Mouse (Mus musculus): ENCODE results near the gene Med21. TPM values are rescaled to one million over a fixed set of nuclear protein-coding genes. Genes with fewer than 3 reads are reported as not detected.

Med21 gene
- total and polyA plus RNA-seq, 3 experiments: 42.4 to 124 (median 56.0) TPM

DNA sequence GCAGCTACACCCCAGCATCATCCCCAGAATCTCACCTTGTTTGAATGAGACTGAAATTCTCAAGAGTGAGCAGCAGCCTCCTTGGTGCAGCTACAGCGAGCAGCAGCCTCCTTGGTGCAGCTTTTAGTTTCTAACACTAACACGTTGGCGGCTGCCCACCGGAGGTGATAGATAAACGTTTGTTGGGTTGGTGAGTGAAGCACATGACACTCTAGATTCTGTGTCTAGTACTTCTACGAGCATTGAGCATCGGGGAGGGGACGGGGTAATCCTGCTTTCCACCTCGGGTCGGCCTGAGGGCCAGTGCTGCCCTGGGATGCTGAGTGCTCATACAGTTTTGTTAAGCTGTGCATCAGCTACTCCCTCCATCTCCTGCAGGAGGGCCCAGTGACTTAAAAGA is 34.6 kb downstream of the Med21 start:
- DNase-seq (ENCODE audit: extremely low read depth): no peak
- TF ChIP-seq UBTF (IDR thresholded peaks at IDR 0.05; ENCODE audit: low read depth, low read length) (no peak), SIN3A (IDR thresholded peaks at IDR 0.05; ENCODE audit: low read length) (no peak), CHD2 (IDR thresholded peaks at IDR 0.05; ENCODE audit: low read length) (no peak), MEF2A (IDR thresholded peaks at IDR 0.05; ENCODE audit: borderline replicate concordance, low read depth, low read length) (no peak), HCFC1 (IDR thresholded peaks at IDR 0.05; ENCODE audit: low read depth, low read length) (no peak), MXI1 (IDR thresholded peaks at IDR 0.05; ENCODE audit: low read depth, low read length) (no peak), KAT2A (IDR thresholded peaks at IDR 0.05; ENCODE audit: insufficient replicate concordance, low read length) (no peak), RCOR1 (conservative IDR thresholded peaks at IDR 0.05; ENCODE audit: low read depth, low read length) (no peak), USF1 (IDR thresholded peaks at IDR 0.05; ENCODE audit: low read depth, low read length) (no peak), SMC3 (IDR thresholded peaks at IDR 0.05; ENCODE audit: low read depth, low read length) (no peak), TCF12 (IDR thresholded peaks at IDR 0.05; ENCODE audit: low read depth, low read length) (no peak), NRF1 (IDR thresholded peaks at IDR 0.05; ENCODE audit: low read depth, low read length) (no peak), JUND (conservative IDR thresholded peaks at IDR 0.05; ENCODE audit: low read depth, low read length) (no peak), MYC (IDR thresholded peaks at IDR 0.05; ENCODE audit: low read depth, low read length) (no peak)
- Histone ChIP-seq H3K27me3 (replicated peaks) (no peaks in the 10 kb centered on the region), H3K27ac (ENCODE audit: insufficient read depth, low read depth) (no peak overlapping the region), H3K9ac (ENCODE audit: insufficient read depth, low read depth) (no peak overlapping the region), H3K79me2 (replicated peaks; ENCODE audit: control insufficient read depth, extremely low read depth, insufficient read depth, poor library complexity, severe bottlenecking) (no peaks in the 10 kb centered on the region), H3K36me3 (replicated peaks in 1 of 2; ENCODE audit: control insufficient read depth in 1 of 2, insufficient read depth in 1 of 2, low read length in 1 of 2) (no peaks in the 10 kb centered on the region), H3K9me3 (replicated peaks; ENCODE audit: low read length) (peaks cover 12% of the 10 kb centered on the region), H3K4me1 (ENCODE audit: control insufficient read depth in 1 of 2, insufficient read depth in 2 of 2) (peaks cover 11 to 25% of the 10 kb centered on the region in 2 experiments), H3K4me3 (replicated peaks in 1 of 3; ENCODE audit: low read depth in 2 of 3, low read length in 2 of 3, poor library complexity in 1 of 3) (no peak overlapping the region), H3K4me2 (ENCODE audit: insufficient read depth, low read depth, poor library complexity, severe bottlenecking) (no peak overlapping the region)
- in situ Hi-C loops (cut with MboI; ENCODE audit: low pct_ligation_motif_present, low pct_unique_long_range_greater_than_20kb, low sequenced_read_pairs): loop anchor here (5.0 kb wide), 1 partner anchor 45 kb away; the partner anchor contains the start of gene Stk38l
- dilution Hi-C loops (cut with MboI; ENCODE audit: extremely low pct_ligation_motif_present, extremely low pct_unique_long_range_greater_than_20kb, low sequenced_read_pairs): no loop called here

DNA sequence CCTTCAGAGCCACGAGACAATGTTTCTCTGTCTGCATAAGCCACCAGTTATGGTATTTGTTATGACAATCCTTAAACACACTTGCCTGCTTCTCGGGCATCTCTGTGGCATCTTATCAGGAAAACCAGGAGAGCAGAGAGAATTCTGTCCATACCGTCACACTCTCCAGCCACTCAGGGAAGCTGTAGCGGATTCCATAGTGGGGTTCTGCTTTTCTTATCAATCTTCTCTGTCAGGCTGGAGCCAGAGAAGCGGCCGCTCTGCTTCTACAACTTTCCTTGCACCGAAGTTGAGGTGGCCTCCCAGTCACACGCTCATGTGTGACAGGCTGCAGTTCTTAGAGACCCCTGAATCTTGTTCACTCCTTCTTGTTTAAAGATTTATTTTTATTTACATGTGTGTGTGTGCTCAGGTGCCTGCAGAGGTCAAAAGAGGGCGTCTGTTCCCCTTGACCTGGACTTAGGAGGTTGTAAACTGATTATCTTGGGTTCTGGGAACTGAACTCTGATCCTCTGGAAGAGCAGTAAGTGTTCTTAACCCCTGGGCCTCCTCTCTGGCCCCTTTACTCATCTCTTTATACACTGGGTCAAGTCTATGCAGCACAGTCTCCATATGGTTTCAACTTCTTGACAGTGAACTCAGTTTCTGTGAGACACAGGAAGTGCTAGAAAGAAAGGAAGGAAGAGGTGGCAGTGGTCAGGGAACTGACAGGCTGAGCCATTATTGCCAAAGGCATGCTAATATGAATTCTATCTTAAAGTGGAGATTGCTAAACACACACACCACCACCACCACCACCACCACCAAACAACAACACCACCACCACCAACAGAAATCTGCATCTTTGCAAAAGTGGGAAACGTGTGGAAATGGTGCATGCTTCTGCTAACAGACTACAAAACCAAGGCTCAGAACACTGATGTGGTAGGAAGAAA is 36.1 kb downstream of the Med21 start:
- no peak overlapping the region for H3K4me2 ChIP-seq (ENCODE audit: insufficient read depth, low read depth, poor library complexity, severe bottlenecking)
- H3K79me2 ChIP-seq (replicated peaks; ENCODE audit: control insufficient read depth, extremely low read depth, insufficient read depth, poor library complexity, severe bottlenecking): no peaks in the 10 kb centered on the region
- no peak overlapping the region for H3K9ac ChIP-seq (ENCODE audit: insufficient read depth, low read depth)
- H3K36me3 ChIP-seq (replicated peaks in 1 of 2; ENCODE audit: control insufficient read depth in 1 of 2, insufficient read depth in 1 of 2, low read length in 1 of 2): no peaks in the 10 kb centered on the region
- H3K9me3 ChIP-seq (replicated peaks; ENCODE audit: low read length): peaks cover 12% of the 10 kb centered on the region
- dilution Hi-C loops (cut with MboI; ENCODE audit: extremely low pct_ligation_motif_present, extremely low pct_unique_long_range_greater_than_20kb, low sequenced_read_pairs) (no loop called here), in situ Hi-C loops (cut with MboI; ENCODE audit: low pct_ligation_motif_present, low pct_unique_long_range_greater_than_20kb, low sequenced_read_pairs) (loop anchor here (5.0 kb wide), 1 partner anchor 44 kb away; the partner anchor contains the start of gene Stk38l)
- DNase-seq (ENCODE audit: extremely low read depth): no peak
- H3K4me3 ChIP-seq (replicated peaks in 1 of 3; ENCODE audit: low read depth in 2 of 3, low read length in 2 of 3, poor library complexity in 1 of 3): no peak overlapping the region
- H3K27me3 ChIP-seq (replicated peaks): no peaks in the 10 kb centered on the region
- H3K4me1 ChIP-seq (ENCODE audit: control insufficient read depth in 1 of 2, insufficient read depth in 2 of 2): peaks cover 11 to 28% of the 10 kb centered on the region in 2 experiments
- TF ChIP-seq E2F4 (IDR thresholded peaks at IDR 0.05; ENCODE audit: insufficient replicate concordance, low read depth, low read length) (no peak), JUND (conservative IDR thresholded peaks at IDR 0.05; ENCODE audit: low read depth, low read length) (no peak), ZMIZ1 (IDR thresholded peaks at IDR 0.05; ENCODE audit: low read depth, low read length) (no peak), ELF1 (IDR thresholded peaks at IDR 0.05; ENCODE audit: low read depth, low read length) (no peak), ZC3H11A (IDR thresholded peaks at IDR 0.05; ENCODE audit: low read depth, low read length) (no peak), TCF12 (IDR thresholded peaks at IDR 0.05; ENCODE audit: low read depth, low read length) (no peak), JUN (IDR thresholded peaks at IDR 0.05; ENCODE audit: insufficient read depth, low read depth, low read length) (no peak), BHLHE40 (IDR thresholded peaks at IDR 0.05; ENCODE audit: low read depth, low read length) (no peak), MAFK (IDR thresholded peaks at IDR 0.05; ENCODE audit: insufficient replicate concordance, low read length) (no peak), UBTF (IDR thresholded peaks at IDR 0.05; ENCODE audit: low read depth, low read length) (no peak), NELFE (IDR thresholded peaks at IDR 0.05; ENCODE audit: low read depth, low read length) (no peak), MYC (IDR thresholded peaks at IDR 0.05; ENCODE audit: low read depth, low read length) (no peak), TBP (conservative IDR thresholded peaks at IDR 0.05; ENCODE audit: low read depth, low read length) (no peak), USF2 (conservative IDR thresholded peaks at IDR 0.05; ENCODE audit: low read depth, low read length) (no peak), HCFC1 (IDR thresholded peaks at IDR 0.05; ENCODE audit: low read depth, low read length) (no peak), POLR2A (IDR thresholded peaks at IDR 0.05; ENCODE audit: low read depth, low read length) (no peak), SIN3A (IDR thresholded peaks at IDR 0.05; ENCODE audit: low read length) (no peak), KAT2A (IDR thresholded peaks at IDR 0.05; ENCODE audit: insufficient replicate concordance, low read length) (no peak), EP300 (IDR thresholded peaks at IDR 0.05; ENCODE audit: low read length) (no peak), POLR2AphosphoS2 (IDR thresholded peaks at IDR 0.05; ENCODE audit: low read depth, low read length) (no peak)
- H3K27ac ChIP-seq (ENCODE audit: insufficient read depth, low read depth): no peak overlapping the region

Data from CH12.LX (cell line).